Mouse (Mus musculus): Measurements from ENCODE around the gene Dnase1l3. TPM values are rescaled to one million over a fixed set of nuclear protein-coding genes. Genes with fewer than 3 reads are reported as not detected.
A peak's percentile ranks its signal among the peaks of the same experiment; 100 is the strongest.

The Dnase1l3 gene
- polyA plus RNA-seq (2015; fragmentation: Nextera tagmentation; extraction: Ambion mirVana), result 0.04 and 0.12 TPM in 2 replicates

GRCm38 (mm10) chr14:7994271-7994767 is at the start of gene Dnase1l3:
Dnase1l3 (minus strand) TSS chr14:7994573.
- Histone ChIP-seq H3K27ac (replicated peaks) (no peak within 1 kb of the TSS), H3K9me3 (no peaks in the 10 kb centered on the region), H3K4me1 (replicated peaks) (0 out of 2 replicates have a peak, but pooled peaks cover 6% of the 10 kb centered on the region), H3K9ac (no peak within 1 kb of the TSS), H3K27me3 (peaks cover 7% of the 10 kb centered on the region; the same call in 1 of the 2 replicates), H3K4me2 (no peak within 1 kb of the TSS), H3K4me3 (no peak within 1 kb of the TSS), H3K36me3 (no peaks in the 10 kb centered on the region)
- ATAC-seq (ENCODE audit: low FRiP score, low read depth), result no peak
- 76% methylated on average over 8 of the region's 8 CpGs for WGBS

- no peak for ATAC-seq (ENCODE audit: low FRiP score, low read depth)
- Histone ChIP-seq H3K36me3 (peaks cover 23% of the 10 kb centered on the region), H3K9me3 (no peaks in the 10 kb centered on the region), H3K9ac (no peak overlapping the region), H3K4me1 (replicated peaks) (no peaks in the 10 kb centered on the region), H3K4me3 (no peak overlapping the region), H3K27me3 (no peaks in the 10 kb centered on the region), H3K27ac (replicated peaks) (no peak overlapping the region), H3K4me2 (no peak overlapping the region)
- WGBS, result 94% methylated on average over 9 of the region's 9 CpGs
These were observed 48.2 kb upstream of the Dnase1l3 start for GRCm38 (mm10) chr14:8042577-8042976.

DNA sequence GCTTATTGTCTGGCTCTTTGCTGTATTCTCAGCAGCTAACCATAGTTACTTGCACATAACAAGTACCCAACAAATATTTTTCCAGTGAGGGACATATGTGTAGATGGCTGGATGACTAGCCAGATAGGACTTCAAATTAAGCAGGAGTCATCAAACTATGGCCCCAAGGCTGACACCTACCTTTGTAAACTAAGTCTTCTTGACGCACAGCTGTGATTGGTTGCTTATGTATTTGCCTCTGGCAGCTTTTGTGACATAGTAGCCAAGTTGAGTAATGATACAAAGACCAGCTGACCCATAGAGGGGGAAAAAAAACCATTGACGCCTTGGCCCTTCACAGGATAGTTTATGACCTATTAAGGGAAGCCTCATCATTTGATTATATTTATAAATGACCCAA is 47.7 kb upstream of the Dnase1l3 start:
- Histone ChIP-seq H3K36me3 (peaks cover 21% of the 10 kb centered on the region), H3K27ac (replicated peaks) (no peak overlapping the region), H3K9ac (no peak overlapping the region), H3K4me1 (replicated peaks) (no peaks in the 10 kb centered on the region), H3K4me2 (no peak overlapping the region), H3K4me3 (no peak overlapping the region), H3K27me3 (no peaks in the 10 kb centered on the region), H3K9me3 (no peaks in the 10 kb centered on the region)
- no peak for ATAC-seq (ENCODE audit: low FRiP score, low read depth)
- 83% methylated on average over 2 of the region's 2 CpGs for WGBS

DNA sequence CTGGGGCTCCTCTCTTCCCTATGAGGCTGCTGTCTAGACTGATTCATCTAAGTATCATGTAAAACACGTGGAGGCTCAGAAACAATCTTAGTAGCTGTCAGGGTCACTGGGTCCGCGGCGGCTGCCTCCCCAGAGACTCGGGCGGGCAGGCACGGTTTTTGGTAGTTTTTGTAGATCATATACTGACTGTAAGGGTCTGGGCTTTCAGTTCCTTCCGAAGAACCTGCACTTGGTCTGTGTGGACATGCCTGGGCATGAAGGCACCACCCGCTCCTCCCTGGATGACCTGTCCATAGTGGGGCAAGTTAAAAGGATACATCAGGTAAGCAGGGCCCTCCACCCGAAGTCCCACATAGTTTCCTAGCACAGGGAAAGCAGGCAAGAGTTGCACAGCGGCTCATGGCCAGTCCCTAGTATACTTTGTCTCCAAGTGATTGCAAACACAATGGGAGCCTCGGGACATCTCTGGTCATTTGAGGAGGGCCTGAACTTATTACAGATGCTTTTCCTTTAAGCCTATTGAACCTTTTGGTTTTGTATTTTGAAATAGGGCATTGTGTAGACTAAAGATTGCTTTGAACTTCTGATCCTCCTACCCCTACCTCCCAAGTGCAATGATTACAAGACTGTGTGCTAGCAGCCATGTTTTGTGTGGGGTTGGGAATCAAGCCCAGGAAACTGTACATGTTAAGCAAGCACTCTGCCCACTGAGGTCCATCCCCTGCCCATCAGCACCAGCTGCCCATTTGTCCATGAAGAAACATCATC is 46.7 kb upstream of the Dnase1l3 start:
- WGBS, result 88% methylated on average over 12 of the region's 12 CpGs
- no peaks in the 10 kb centered on the region for H3K27me3 ChIP-seq
- no peak overlapping the region for H3K9ac ChIP-seq
- H3K4me1 ChIP-seq (replicated peaks), result no peaks in the 10 kb centered on the region
- no peak overlapping the region for H3K27ac ChIP-seq (replicated peaks)
- no peak overlapping the region for H3K4me2 ChIP-seq
- H3K4me3 ChIP-seq, result no peak overlapping the region
- H3K9me3 ChIP-seq, result no peaks in the 10 kb centered on the region
- peaks cover 16% of the 10 kb centered on the region for H3K36me3 ChIP-seq
- ATAC-seq (ENCODE audit: low FRiP score, low read depth), result no peak

GRCm38 (mm10) chr14:8040179-8040578 is 45.8 kb upstream of the Dnase1l3 start:
- Histone ChIP-seq H3K36me3 (peaks cover 14% of the 10 kb centered on the region), H3K4me1 (replicated peaks) (no peaks in the 10 kb centered on the region), H3K4me3 (no peak overlapping the region), H3K4me2 (no peak overlapping the region), H3K27ac (replicated peaks) (no peak overlapping the region), H3K27me3 (no peaks in the 10 kb centered on the region), H3K9ac (no peak overlapping the region), H3K9me3 (no peaks in the 10 kb centered on the region)
- 83% methylated on average over 3 of the region's 3 CpGs for WGBS
- ATAC-seq (ENCODE audit: low FRiP score, low read depth), result no peak

GRCm38 (mm10) chr14:8038791-8039448 is 44.5 kb upstream of the Dnase1l3 start:
- 0 out of 2 replicates have a peak, but pooled peaks have one; percentile 65 for ATAC-seq (ENCODE audit: low FRiP score, low read depth)
- Histone ChIP-seq H3K9ac (no peak overlapping the region), H3K36me3 (peaks cover 14% of the 10 kb centered on the region), H3K27me3 (no peaks in the 10 kb centered on the region), H3K9me3 (no peaks in the 10 kb centered on the region), H3K27ac (replicated peaks) (no peak overlapping the region), H3K4me3 (no peak overlapping the region), H3K4me1 (replicated peaks) (no peaks in the 10 kb centered on the region), H3K4me2 (no peak overlapping the region)
- WGBS, result 79% methylated on average over 7 of the region's 7 CpGs

DNA sequence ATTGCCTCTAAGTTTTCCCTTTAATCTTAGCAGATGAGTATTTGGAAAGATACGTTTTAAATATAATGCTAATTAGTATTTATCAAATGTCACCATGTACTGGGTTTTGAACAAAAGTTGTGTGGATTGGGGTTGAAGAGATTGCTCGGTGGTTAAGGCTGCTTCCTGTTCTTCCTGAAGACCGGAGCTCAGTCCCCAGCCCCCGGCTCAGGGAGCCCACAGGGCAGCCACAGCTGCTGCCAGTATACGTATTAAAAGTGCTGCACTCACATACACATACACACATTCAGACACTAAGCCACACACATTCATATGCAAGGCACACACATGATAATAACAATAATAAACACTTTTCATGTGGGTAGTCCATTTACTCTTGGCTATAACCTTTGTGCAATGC is 43.8 kb upstream of the Dnase1l3 start:
- no peak for ATAC-seq (ENCODE audit: low FRiP score, low read depth)
- Histone ChIP-seq H3K4me1 (replicated peaks) (no peaks in the 10 kb centered on the region), H3K36me3 (peaks cover 14% of the 10 kb centered on the region), H3K9ac (no peak overlapping the region), H3K9me3 (no peaks in the 10 kb centered on the region), H3K4me3 (no peak overlapping the region), H3K27me3 (no peaks in the 10 kb centered on the region), H3K27ac (replicated peaks) (no peak overlapping the region), H3K4me2 (no peak overlapping the region)
- 83% methylated on average over 5 of the region's 5 CpGs for WGBS

GRCm38 (mm10) chr14:8036406-8036805 is 42.0 kb upstream of the Dnase1l3 start:
- WGBS, result 85% methylated on average over 5 of the region's 5 CpGs
- H3K36me3 ChIP-seq, result peaks cover 5% of the 10 kb centered on the region; the same call in 1 of the 2 replicates
- no peak for ATAC-seq (ENCODE audit: low FRiP score, low read depth)
- H3K4me2 ChIP-seq, result no peak overlapping the region
- no peaks in the 10 kb centered on the region for H3K9me3 ChIP-seq
- no peaks in the 10 kb centered on the region for H3K27me3 ChIP-seq
- H3K4me3 ChIP-seq, result no peak overlapping the region
- 0 out of 2 replicates have a peak, but pooled peaks cover 3% of the 10 kb centered on the region for H3K4me1 ChIP-seq (replicated peaks)
- H3K27ac ChIP-seq (replicated peaks), result no peak overlapping the region
- H3K9ac ChIP-seq, result no peak overlapping the region

- H3K9me3 ChIP-seq, result no peaks in the 10 kb centered on the region
- WGBS, result 87% methylated on average over 6 of the region's 6 CpGs
- no peak for ATAC-seq (ENCODE audit: low FRiP score, low read depth)
These were observed 41.6 kb upstream of the Dnase1l3 start for GRCm38 (mm10) chr14:8035951-8036350.

DNA sequence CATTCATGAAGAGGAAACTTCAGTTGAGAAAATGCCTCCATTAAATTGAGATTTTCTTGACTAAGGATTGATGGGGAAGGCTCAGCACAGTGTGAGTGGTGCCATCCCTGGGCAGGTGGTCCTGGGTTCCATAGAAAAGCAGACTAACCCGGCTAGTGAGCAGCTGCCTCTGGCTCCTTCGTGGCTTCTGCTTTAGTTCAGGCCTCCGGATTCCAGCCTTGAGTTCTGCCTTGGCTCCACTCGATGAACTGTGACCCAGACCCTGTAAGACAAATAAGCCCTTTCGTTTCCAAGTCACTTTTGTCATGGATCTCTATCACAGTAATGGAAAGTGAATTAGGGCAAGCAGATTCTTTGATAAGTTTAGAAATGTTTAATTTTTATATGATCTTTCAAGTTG is 40.2 kb upstream of the Dnase1l3 start:
- Histone ChIP-seq H3K9me3 (no peaks in the 10 kb centered on the region), H3K36me3 (no peaks in the 10 kb centered on the region), H3K4me2 (no peak overlapping the region), H3K27me3 (no peaks in the 10 kb centered on the region), H3K27ac (replicated peaks) (no peak overlapping the region), H3K4me3 (no peak overlapping the region), H3K4me1 (replicated peaks) (0 out of 2 replicates have a peak, but pooled peaks cover 3% of the 10 kb centered on the region), H3K9ac (no peak overlapping the region)
- no peak for ATAC-seq (ENCODE audit: low FRiP score, low read depth)
- WGBS, result 80% methylated on average over 5 of the region's 5 CpGs

More at GRCm38 (mm10) chr14:8035951-8036350, 41.6 kb upstream of the Dnase1l3 start:
- Histone ChIP-seq H3K9ac (no peak overlapping the region), H3K36me3 (peaks cover 4% of the 10 kb centered on the region; the same call in 1 of the 2 replicates), H3K4me2 (no peak overlapping the region), H3K4me1 (replicated peaks) (0 out of 2 replicates have a peak, but pooled peaks cover 3% of the 10 kb centered on the region), H3K27me3 (no peaks in the 10 kb centered on the region), H3K4me3 (no peak overlapping the region), H3K27ac (replicated peaks) (no peak overlapping the region)

- 64% methylated on average over 13 of the region's 13 CpGs for WGBS
- Histone ChIP-seq H3K9me3 (no peaks in the 10 kb centered on the region), H3K36me3 (no peaks in the 10 kb centered on the region), H3K27me3 (no peaks in the 10 kb centered on the region), H3K4me3 (no peak overlapping the region), H3K27ac (replicated peaks) (peak overlapping the region; percentile 45), H3K4me1 (replicated peaks) (0 out of 2 replicates have a peak, but pooled peaks cover 3% of the 10 kb centered on the region), H3K4me2 (no peak overlapping the region), H3K9ac (no peak overlapping the region)
- ATAC-seq (ENCODE audit: low FRiP score, low read depth), result peak; percentile 51
These were observed 37.9 kb upstream of the Dnase1l3 start for GRCm38 (mm10) chr14:8032087-8032944.

All from hindbrain, embryonic 15.5 days (tissue).